Mouse (Mus musculus): ENCODE data around the gene Galnt10.

DNA sequence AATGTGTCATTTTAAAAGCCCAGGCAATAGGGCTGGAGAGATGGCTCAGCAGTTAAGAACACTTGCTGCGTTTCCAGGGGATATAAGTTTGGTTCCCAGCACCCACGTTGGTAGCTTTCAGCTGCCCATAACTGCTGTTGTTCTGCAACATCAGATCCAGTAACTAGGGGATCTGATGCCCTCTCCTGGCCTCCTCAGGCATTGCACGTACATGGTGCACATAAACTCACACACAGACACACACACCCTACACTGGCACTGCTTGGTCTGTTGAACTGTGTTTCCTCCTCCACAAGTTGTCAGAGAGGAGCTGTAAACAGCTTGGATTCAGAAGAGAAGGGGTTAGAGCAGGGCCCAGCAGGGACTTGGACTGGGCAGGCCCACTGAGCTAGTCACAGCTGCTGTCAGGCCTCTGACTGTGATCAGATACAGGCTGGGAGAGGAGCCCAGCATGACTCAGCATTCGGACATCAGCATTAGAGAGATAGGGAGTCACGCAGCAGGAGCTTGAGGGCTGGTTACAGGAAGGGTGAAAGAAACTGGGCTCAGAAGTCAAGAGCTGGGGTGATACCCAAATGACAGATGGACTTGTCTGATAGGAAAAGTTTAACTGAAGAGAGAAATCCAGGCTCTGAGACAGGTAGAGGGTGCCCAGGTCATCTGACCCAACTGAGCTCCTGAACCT, 62.0 kb downstream of the Galnt10 start:
- TF ChIP-seq ZNF384 (IDR thresholded peaks at IDR 0.05; ENCODE audit: low read depth, low read length) (no peak), MAFK (IDR thresholded peaks at IDR 0.05; ENCODE audit: insufficient read depth, low read depth, low read length) (0 out of 2 replicates have a peak, but pooled peaks have one; percentile 68), HCFC1 (IDR thresholded peaks at IDR 0.05; ENCODE audit: borderline replicate concordance, insufficient read depth, low read length) (no peak), ZC3H11A (IDR thresholded peaks at IDR 0.05; ENCODE audit: borderline replicate concordance, low read depth, low read length) (no peak)

Data from ES-E14 (cell line).